21 mouse cellular contexts compared by ENCODE assay signal in genomic region chr14:76223903-76224302, GRCm38 (mm10).
DNase-seq lines count a peak whose midpoint lies in the region; ATAC-seq and TF ChIP-seq lines count a peak whose summit lies in the region.
"Had no signal": no experiment of that assay in that cellular context is flagged by ENCODE, and none has a peak within 500 bp of the region (broad histone marks: within the 10 kb centered on the region; RNA-seq: fewer than 3 reads in every experiment).

No protein-coding gene starts in this region.

- H3K4me2 ChIP-seq in lung, embryonic 15.5 days, result no peak overlapping the region
- H3K4me2 ChIP-seq: embryonic facial prominence, embryonic 15.5 days; heart, embryonic 13.5 days; hindbrain, embryonic 12.5 days had no signal

- H3K27ac ChIP-seq in heart, embryonic 10.5 days, result 0 out of 2 replicates have a peak overlapping the region, but pooled peaks have one; percentile 18
- peak overlapping the region; percentile 31; the same call in 1 of the 2 replicates for H3K27ac ChIP-seq in lung, embryonic 15.5 days
- peak overlapping the region; percentile 15; the same call in 1 of the 2 replicates for H3K27ac ChIP-seq in embryonic facial prominence, embryonic 10.5 days (replicated peaks)
- H3K27ac ChIP-seq: embryonic facial prominence, embryonic 15.5 days; gastrocnemius, adult 2 months; heart, adult 2 months; heart, embryonic 13.5 days; hindbrain, embryonic 12.5 days had no signal

- H3K27me3 ChIP-seq in heart, embryonic 10.5 days (ENCODE audit: insufficient read depth, poor library complexity, severe bottlenecking), result no peaks in the 10 kb centered on the region
- no peaks in the 10 kb centered on the region for H3K27me3 ChIP-seq in lung, embryonic 15.5 days
- no peaks in the 10 kb centered on the region; the same call in 1 of the 2 replicates for H3K27me3 ChIP-seq in embryonic facial prominence, embryonic 10.5 days (replicated peaks; ENCODE audit: low read depth, poor library complexity, severe bottlenecking)
- H3K27me3 ChIP-seq: embryonic facial prominence, embryonic 15.5 days; heart, embryonic 13.5 days; hindbrain, embryonic 12.5 days had no signal

- ATAC-seq in lung, embryonic 15.5 days (ENCODE audit: borderline replicate concordance, extremely low read depth, low FRiP score, low TSS enrichment), result no peak
- peak; percentile 20; the same call in 1 of the 2 replicates for ATAC-seq in granulocyte monocyte progenitor cell, adult 5-6 weeks (replicated peaks; ENCODE audit: poor library complexity, severe bottlenecking)
- ATAC-seq: hindbrain, embryonic 16.5 days had no signal

- WGBS in heart, embryonic 10.5 days, result 79% methylated on average over 2 of the region's 2 CpGs
- 83% methylated on average over 2 of the region's 2 CpGs for WGBS in lung, embryonic 15.5 days
- 95% methylated on average over 2 of the region's 2 CpGs for WGBS in lung, adult 2 months
- 91% methylated on average over 2 of the region's 2 CpGs for WGBS in embryonic facial prominence, embryonic 10.5 days

- no peak for DNase-seq in heart, embryonic 10.5 days (ENCODE audit: low spot score)
- no peak for DNase-seq in heart, adult 18-20 months
- DNase-seq in lung, adult 2 months, result no peak
- DNase-seq in embryonic facial prominence, embryonic 10.5 days (ENCODE audit: low spot score), result no peak
- DNase-seq in thymus, postnatal 14 days, result no peak
- DNase-seq in cerebellum, postnatal 14 days, result no peak
- DNase-seq: adrenal gland, adult 2 months; adrenal gland, postnatal 25 days; cerebellum, adult 18-20 months; cerebellum, adult 9-11 months; gastrocnemius, adult 2 months; gastrocnemius, postnatal 25 days; heart, adult 2 months; heart, postnatal 36 days had no signal

- H3K9me3 ChIP-seq in heart, embryonic 10.5 days, result no peaks in the 10 kb centered on the region
- no peaks in the 10 kb centered on the region for H3K9me3 ChIP-seq in lung, embryonic 15.5 days
- H3K9me3 ChIP-seq in embryonic facial prominence, embryonic 10.5 days, result no peaks in the 10 kb centered on the region
- H3K9me3 ChIP-seq: embryonic facial prominence, embryonic 15.5 days; heart, embryonic 13.5 days; hindbrain, embryonic 12.5 days had no signal

- H3K9ac ChIP-seq in lung, embryonic 15.5 days, result no peak overlapping the region
- H3K9ac ChIP-seq: embryonic facial prominence, embryonic 15.5 days; heart, embryonic 13.5 days; hindbrain, embryonic 12.5 days had no signal

- TF ChIP-seq CTCF in lung, adult 2 months (IDR thresholded peaks at IDR 0.05; ENCODE audit: insufficient read depth, low read length), result no peak

- H3K36me3 ChIP-seq in heart, embryonic 10.5 days, result no peaks in the 10 kb centered on the region
- H3K36me3 ChIP-seq in lung, embryonic 15.5 days, result no peaks in the 10 kb centered on the region
- H3K36me3 ChIP-seq in embryonic facial prominence, embryonic 10.5 days (replicated peaks), result no peaks in the 10 kb centered on the region
- H3K36me3 ChIP-seq: embryonic facial prominence, embryonic 15.5 days; heart, embryonic 13.5 days; hindbrain, embryonic 12.5 days had no signal

- no peak for TF ChIP-seq POLR2A in lung, adult 2 months (IDR thresholded peaks at IDR 0.05; ENCODE audit: borderline replicate concordance, extremely low read depth, low read depth, low read length)

- H3K4me1 ChIP-seq in heart, embryonic 10.5 days, result peaks cover 26% of the 10 kb centered on the region
- H3K4me1 ChIP-seq in lung, embryonic 15.5 days, result peaks cover 19% of the 10 kb centered on the region
- no peaks in the 10 kb centered on the region for H3K4me1 ChIP-seq in lung, adult 2 months (ENCODE audit: control insufficient read depth, insufficient read depth, low read length)
- peaks cover 38% of the 10 kb centered on the region for H3K4me1 ChIP-seq in embryonic facial prominence, embryonic 10.5 days
- H3K4me1 ChIP-seq: embryonic facial prominence, embryonic 15.5 days had no signal

- H3K4me3 ChIP-seq in heart, embryonic 10.5 days, result no peak overlapping the region
- H3K4me3 ChIP-seq in lung, embryonic 15.5 days, result no peak overlapping the region
- H3K4me3 ChIP-seq in lung, adult 2 months (replicated peaks; ENCODE audit: extremely low read depth, low read depth, low read length), result no peak overlapping the region
- no peak overlapping the region for H3K4me3 ChIP-seq in embryonic facial prominence, embryonic 10.5 days
- H3K4me3 ChIP-seq: embryonic facial prominence, embryonic 15.5 days; erythroblast, embryonic 14.5 days; gastrocnemius, adult 2 months; heart, adult 2 months; heart, embryonic 13.5 days; hindbrain, embryonic 12.5 days had no signal
